Mouse (Mus musculus): ENCODE measurements around the gene Cap2. TPM values are rescaled to one million over a fixed set of nuclear protein-coding genes. Genes with fewer than 3 reads are reported as not detected.

The Cap2 gene
- total RNA-seq, 2 experiments from 2014 or later = 1.7 TPM; not detected in 1

DNA sequence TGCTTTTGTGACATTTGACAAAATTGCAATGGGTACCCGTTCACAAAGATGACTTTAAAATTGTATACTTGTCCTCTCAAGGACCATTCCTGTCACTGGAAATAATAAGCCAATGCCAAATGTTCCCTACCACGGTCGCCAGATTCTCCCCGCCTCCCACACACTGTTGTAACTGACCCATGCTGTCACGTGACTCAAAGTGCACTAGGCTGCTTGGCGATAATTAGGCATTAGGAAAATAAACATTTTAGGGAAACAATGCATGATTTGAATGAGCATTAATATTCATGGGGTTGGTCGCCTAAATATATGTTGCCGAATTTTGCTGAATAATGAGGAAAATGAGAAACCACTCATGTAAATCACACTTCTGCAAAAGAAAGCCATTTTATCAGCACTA lies 46.5 kb downstream of the Cap2 start:
- ATAC-seq (replicated peaks; ENCODE audit: low FRiP score, low TSS enrichment, poor library complexity, severe bottlenecking) = no peak

DNA sequence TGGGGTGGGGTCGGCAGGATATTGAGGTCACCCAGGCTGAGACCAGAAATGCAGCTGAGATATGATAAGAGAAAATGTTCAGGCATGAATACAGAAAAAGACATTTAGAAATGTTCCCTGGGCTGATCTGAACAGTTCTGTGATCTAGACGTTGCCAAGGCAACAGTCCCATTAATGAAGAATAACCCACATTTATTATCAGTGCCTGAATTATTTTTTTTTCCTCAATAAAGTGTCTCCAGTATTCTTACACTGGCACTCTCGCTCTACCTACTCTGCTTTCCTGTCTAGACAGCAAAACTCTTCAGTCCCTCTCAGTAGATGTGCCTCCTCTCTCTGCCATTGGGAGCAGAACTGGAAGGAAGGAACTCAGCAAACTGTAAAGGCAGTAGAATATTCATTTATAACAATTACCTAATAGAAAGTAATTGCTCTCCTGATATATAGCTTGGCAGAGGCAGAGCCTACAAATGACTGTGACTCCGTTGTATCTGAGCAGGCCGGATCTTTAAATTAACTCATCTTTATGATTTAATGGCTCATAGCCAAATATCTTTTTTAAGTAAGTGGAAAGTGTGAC lies 47.0 kb downstream of the Cap2 start:
- no peak for ATAC-seq (replicated peaks; ENCODE audit: low FRiP score, low TSS enrichment, poor library complexity, severe bottlenecking)

DNA sequence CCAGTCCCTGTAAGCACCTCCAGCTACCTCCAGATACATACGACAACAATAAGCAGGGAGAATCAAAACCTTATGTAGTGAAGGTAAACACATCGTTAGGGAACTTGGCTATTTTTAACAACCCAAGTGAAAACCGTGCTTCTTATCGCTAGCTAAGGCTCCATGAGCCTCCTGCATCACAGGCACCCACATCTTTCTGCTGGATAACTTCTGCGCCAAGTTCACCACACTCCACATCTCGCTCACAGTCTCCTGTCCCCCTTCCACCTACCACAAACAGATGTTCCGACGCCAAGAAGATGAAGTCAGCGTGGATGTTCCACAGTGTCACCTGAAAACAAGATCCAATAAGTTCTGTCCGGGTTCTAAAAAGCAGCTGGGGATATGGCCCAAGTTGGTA lies 49.0 kb downstream of the Cap2 start:
- no peak for ATAC-seq (replicated peaks; ENCODE audit: low FRiP score, low TSS enrichment, poor library complexity, severe bottlenecking)

DNA sequence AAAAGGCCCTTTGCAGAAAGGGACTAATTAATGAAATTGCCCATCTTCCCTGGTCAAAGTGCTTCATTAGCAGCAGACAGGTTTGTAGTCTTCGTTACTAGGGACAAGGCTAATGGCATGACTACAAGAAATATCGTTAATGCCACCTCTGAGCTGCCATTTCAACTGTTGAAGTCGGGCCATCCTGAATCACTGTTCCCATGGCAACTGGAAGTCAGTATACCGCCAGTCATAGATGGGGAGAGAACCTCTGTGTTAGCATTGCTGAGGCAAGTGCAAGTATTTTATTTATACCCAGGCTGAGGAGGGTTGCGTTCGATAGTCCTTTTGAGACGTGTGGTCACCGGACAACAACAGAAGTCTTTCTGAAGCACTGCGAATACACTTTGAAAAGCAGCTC lies 53.1 kb downstream of the Cap2 start:
- no peak for ATAC-seq (replicated peaks; ENCODE audit: low FRiP score, low TSS enrichment, poor library complexity, severe bottlenecking)

DNA sequence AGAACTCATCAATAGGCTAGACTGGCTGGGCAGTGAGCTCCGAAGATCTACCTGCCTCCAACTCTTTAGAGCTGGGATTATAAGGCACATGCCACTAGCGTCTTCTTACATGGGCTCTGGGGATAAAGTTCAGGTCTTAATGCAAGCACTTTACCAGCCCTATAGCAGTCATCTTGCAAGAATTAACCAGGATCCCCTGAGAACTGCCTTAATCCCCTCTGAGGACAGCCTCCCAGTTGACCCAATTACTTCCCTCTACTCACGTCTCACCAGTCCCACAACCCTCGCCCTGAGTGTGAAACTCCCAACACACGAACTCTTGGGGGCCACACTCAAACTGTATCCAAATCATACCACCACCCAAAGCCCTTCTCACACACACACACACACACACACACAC lies 64.3 kb downstream of the Cap2 start:
- no peak for ATAC-seq (replicated peaks; ENCODE audit: low FRiP score, low TSS enrichment, poor library complexity, severe bottlenecking)

DNA sequence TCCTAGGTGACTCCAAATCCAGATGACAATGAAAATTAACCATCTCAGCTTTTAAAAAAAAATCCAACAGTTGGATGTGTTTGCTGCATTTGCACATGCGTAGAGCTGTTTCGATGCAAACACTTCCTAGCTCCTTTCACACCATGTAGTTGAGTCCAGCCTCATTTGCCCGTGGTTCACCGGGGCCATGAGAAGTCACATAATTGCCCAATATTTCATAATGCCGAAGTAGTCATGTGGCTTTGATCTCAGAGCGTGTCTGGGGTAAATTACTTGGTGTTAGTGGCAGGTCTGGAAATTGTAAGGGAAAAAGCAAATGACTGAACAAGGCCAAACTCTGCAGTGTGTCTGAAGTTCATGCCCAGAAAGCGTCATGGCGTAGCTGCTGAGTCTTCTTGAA lies 67.8 kb downstream of the Cap2 start:
- ATAC-seq (replicated peaks; ENCODE audit: low FRiP score, low TSS enrichment, poor library complexity, severe bottlenecking) = no peak

DNA sequence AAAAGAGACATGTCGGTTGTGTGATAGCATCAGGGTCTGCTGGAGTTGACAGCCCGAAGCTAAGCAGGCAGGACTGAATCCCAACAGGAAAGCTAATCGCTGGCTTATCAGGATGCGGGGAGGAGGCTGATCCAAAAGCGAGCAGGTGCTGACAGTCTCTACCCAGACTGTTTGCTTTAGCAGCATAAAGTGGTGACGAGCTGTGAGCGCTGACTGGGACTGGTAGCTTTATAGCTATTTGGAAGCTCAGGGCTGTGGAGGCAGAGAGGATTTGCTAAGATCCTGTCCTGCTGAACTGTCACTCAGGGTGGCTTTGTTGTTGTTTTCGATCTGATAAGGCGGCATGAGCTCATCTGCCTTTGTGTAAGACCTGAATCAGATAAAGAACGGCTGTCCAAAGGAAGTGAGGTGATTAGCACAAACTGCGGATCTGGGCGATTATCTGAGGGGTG lies 69.5 kb downstream of the Cap2 start:
- no peak for ATAC-seq (replicated peaks; ENCODE audit: low FRiP score, low TSS enrichment, poor library complexity, severe bottlenecking)

DNA sequence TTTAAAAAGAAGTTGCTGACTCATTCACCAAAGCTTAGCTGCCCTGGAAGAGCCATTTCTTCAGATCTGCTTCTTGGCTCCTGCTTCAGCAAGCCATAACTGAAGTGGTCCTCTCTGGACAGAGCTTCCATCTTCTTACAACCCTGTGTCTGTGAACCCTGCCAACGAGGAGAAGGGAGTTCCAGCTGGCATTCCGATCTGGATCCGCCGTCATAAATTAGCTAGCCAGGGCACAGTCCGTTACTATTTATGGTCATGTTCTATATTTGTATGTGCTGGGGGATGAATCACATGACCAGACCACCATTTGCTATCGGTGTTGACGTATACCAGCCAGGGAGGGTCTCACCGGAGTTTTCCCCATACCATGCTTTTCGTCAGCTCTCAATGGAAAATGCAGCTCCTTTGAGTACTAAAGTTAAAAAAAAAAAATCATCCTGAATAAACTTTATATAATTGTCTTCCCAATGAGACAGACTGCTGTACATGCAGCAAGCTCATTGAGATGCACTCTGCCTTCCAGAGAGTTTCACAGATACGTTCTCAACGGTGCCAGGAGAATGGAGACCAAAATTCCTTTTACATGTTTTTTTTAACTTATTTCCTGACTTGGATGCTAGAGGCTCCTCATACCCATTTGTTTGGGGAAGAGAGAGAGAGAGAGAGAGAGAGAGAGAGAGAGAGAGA lies 70.5 kb downstream of the Cap2 start:
- no peak for ATAC-seq (replicated peaks; ENCODE audit: low FRiP score, low TSS enrichment, poor library complexity, severe bottlenecking)

DNA sequence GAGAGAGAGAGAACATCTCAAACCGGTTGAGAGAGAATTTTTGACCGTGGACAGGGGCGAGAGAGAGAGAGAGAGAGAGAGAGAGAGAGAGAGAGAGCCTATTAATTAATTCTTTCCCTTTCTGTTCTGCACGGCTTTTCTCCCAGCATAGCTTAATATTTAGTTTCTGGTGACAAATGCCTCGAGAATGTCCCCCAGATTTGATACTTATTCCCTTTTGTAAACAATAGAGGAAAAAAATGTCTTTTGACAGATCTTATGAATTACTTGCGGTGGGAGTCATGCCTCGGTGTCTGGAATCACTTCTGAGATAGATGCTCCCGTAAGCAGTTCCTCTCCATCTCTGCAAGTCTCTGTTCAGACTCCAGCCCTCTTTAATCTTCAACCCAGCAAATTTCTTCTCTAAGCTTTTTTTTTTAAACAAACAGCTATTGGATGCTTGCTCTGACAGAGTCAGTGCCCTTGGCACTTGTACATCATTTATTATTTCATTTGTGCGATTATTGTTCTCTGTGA lies 71.1 kb downstream of the Cap2 start:
- no peak for ATAC-seq (replicated peaks; ENCODE audit: low FRiP score, low TSS enrichment, poor library complexity, severe bottlenecking)

DNA sequence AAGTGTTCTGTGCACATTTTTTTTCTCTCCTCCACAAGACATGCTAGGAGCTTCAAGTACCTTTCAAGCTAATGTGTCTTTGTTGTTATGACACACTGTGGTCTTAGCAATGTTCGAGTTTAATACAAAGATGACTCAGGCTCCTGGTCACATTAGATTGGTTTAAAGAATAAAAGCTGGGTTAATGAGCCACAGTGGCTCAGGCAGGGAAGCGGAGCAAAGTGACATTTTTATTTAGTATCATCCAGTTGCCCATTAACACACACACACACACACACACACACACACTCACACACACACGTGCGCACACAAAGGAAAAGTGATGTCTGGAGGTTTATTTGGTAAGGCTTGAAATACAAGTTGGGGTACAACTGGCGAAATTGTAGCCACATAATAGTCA lies 72.6 kb downstream of the Cap2 start:
- ATAC-seq (replicated peaks; ENCODE audit: low FRiP score, low TSS enrichment, poor library complexity, severe bottlenecking) = no peak

DNA sequence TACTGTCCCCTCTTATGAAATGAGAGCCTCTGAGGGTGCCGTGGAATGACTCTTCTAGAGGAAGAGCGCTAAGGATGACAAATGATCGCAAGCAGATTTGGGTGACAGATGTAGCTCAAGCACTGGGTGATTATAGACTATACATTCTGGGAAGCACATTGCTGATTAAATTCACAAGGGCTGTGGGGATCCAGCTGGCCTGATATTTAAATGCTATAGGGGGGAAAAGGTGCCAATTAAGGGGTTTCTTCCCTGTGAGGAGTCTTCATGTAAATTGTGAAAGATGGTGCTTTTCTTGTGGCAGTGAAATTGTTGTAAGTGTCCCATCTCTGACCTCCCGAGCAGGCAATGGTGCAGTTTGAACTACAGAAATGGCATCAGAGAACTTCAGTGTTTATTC lies 73.1 kb downstream of the Cap2 start:
- ATAC-seq (replicated peaks; ENCODE audit: low FRiP score, low TSS enrichment, poor library complexity, severe bottlenecking) = no peak

DNA sequence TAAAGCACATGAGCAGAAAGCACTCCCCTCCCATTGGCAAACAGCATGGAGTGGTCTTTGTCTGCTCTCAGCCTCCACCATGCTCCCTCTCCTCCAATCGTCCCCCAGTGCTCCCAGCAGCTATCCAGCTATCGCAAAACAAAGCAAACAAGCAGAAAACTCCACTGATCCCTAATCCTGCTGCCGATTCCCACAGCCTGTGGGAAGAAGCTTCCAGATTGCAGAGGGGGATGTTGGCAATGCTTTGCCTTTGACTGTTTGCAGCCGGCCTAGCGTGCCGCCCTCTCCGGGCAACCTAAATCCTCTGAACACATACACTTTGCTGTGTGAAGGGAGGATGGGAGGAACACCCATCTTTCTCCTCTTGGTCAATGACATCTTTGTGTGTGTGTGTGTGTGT lies 83.2 kb downstream of the Cap2 start:
- no peak for ATAC-seq (replicated peaks; ENCODE audit: low FRiP score, low TSS enrichment, poor library complexity, severe bottlenecking)

DNA sequence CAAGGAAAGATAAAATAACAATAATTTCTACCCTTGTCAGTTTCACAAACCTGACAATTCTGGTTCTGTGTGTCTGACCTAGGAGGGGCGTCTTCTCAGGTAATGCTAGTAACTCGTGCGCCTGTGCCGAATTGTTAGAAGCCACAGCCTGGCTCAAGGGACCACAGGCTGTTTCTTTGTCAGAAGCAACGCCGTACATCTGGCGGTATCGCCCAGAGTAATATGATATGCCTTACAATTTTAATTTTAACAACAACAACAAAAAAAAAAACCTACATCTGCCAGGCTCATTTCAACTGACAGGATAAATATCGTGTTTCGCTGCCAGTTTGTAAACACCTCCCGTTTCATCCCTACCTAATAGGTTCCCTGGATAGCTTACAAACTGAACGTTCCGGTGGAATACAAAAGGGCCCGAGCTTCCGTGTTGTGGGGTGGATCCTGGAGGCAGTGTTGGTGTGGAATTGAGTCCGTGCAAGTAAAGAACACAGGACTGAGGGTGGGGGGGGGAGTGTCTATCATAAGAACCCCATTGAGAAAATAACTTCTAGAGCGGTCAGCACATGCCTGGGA lies 86.2 kb downstream of the Cap2 start:
- no peak for ATAC-seq (replicated peaks; ENCODE audit: low FRiP score, low TSS enrichment, poor library complexity, severe bottlenecking)

DNA sequence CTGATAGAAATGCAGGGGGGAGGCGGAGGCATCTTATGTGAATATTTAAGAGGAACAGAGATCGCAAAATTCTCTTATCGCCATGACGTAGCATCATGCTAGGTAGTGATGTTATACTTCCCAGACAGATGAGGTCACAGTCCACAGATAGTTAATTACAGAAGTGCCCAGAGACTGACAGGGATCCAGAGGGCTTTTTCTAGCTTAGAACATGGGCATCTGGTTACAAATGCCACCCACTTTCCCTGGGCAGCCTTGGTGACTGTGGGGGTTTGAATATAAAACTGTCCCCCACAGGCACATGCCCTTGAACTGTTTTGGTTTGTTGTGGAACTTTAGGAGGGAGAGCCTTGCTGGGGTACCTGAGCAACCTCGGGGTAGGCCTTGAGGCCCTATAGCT lies 87.0 kb downstream of the Cap2 start:
- ATAC-seq (replicated peaks; ENCODE audit: low FRiP score, low TSS enrichment, poor library complexity, severe bottlenecking) = no peak

DNA sequence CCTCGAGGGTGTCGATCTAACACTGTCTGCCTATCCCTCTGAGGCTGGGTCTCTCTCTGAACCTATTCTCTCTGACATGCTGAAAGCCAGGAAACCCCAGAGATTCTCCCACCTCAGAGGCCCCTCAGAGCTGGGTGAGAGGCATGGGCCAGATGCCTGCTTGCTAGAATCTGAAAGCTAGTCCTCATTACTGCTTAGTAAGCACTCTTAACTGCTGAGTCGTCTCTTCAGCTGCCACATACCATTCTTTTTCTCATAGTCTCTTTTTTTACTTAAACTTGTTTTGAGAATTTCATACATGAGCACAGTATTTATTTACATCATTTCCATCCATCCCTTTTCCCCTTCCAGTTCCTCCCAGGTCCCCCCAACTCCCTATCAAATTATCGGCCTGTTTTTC lies 89.2 kb downstream of the Cap2 start:
- ATAC-seq (replicated peaks; ENCODE audit: low FRiP score, low TSS enrichment, poor library complexity, severe bottlenecking) = no peak

DNA sequence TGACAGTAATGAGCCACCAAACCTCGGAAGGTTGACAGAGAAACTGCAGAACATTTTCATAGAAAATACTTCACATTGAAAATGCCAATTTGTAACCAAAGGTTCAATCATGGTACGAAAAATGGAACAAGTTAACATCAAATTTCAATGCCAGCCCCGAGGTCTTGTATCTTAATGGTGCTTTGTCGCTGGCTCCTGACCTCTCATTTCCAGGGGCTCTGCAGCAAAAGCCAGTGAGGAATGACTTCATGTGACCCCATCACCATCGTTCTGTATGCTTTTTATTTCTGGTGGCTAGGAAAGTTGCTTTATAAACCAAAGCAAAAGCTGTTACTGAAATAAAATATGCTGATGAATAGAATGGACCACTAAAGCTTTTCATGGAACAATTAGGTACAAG lies 99.0 kb downstream of the Cap2 start:
- no peak for ATAC-seq (replicated peaks; ENCODE audit: low FRiP score, low TSS enrichment, poor library complexity, severe bottlenecking)

DNA sequence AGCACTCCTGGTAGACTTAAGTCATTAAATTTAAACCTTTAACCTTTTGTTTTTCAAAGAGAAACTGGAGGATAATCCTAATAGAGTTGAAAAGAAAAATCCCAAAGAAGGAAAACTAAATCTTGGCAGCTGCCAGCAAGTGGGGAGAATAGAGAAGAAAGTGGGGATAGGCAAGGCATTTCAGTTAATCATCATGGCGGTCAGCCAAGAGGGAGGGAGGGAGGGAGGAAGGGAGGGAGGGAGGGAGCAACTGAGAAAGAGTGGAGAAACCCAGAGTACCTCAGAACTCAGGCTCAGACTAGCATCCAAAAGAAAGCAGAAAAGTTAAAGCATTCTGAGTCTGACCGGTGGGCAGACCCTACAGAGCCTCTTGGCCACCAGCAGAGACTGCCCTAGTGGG lies 99.7 kb downstream of the Cap2 start:
- ATAC-seq (replicated peaks; ENCODE audit: low FRiP score, low TSS enrichment, poor library complexity, severe bottlenecking) = no peak

DNA sequence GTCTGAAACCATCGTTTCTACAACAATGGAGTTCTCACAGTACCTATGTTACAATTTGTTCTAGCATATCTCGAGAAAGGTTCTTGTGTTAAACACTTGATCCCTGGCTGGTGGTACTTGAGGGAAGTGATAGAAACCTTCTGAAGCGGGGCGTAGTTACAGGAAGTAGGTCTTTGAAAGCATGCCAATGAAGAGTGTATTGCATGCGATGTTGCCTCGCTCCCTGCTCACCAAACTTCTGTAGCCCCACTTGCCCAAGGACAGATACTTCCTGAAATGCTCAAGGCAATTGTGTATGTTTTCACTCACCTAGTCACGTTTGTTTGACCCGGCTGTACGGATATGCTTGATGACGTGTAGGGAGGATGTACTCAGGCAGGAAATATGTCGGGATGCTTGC lies 101.0 kb downstream of the Cap2 start:
- no peak for ATAC-seq (replicated peaks; ENCODE audit: low FRiP score, low TSS enrichment, poor library complexity, severe bottlenecking)

DNA sequence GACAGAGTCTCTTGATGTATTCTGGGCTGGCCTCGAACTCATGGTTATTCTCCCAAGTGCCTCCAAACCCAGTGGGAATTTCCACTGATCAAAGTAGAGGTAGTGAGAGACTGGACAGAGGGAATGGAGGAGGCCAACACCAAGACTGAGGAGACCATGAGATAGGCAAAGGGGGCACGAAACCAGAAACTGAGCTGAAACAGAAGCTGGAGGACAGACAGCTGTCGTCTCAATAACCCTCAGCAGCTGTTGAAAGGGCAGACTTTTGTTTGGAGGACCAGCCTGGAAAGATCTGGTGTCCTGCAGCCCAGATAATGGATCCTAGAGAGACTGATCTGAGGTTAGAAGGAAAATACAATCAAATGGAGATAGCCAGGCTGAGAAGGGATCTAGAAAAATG lies 109.4 kb downstream of the Cap2 start:
- no peak for ATAC-seq (replicated peaks; ENCODE audit: low FRiP score, low TSS enrichment, poor library complexity, severe bottlenecking)

DNA sequence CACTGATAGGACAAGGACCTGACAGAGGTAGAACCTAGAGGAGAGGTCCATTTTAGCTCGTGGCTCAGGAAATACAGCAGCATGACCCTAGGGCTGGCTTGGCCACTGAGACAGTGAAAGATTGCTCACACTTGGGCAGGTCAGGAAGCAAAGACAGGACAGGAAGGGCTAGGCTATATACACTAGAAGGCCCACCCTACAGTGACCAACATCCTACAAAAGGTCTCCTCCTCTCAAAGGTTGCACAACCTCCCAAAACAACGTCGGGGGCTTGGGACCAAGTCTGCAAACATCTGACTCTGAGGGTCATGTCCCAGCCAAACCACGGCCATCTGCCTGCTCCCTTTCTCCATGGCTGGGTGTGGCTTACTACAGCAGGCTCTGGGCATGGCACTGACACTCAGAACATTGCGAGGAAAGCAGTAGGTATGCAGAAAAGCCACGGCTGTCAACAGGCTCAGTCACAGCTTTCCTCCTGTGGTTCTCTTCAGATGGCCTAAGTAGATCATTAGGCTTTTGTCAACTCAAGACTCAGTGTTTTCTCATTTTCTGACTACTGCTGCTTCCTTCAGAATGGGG lies 112.1 kb downstream of the Cap2 start:
- ATAC-seq (replicated peaks; ENCODE audit: low FRiP score, low TSS enrichment, poor library complexity, severe bottlenecking) = no peak
